Mouse (Mus musculus) lung, postnatal 4 days (tissue): ENCODE measurements around the gene Zfp617.
"Not testable (repeated sequence)": the region's sequence is repeated elsewhere in the genome, so short reads cannot be mapped to it uniquely, and the experiment has no call there.

Experiments
- DNase-seq, 2 experiments: peaks; one replicate each; pipeline ENCODE4 v3.0.0; 2021

The Zfp617 gene

DNA sequence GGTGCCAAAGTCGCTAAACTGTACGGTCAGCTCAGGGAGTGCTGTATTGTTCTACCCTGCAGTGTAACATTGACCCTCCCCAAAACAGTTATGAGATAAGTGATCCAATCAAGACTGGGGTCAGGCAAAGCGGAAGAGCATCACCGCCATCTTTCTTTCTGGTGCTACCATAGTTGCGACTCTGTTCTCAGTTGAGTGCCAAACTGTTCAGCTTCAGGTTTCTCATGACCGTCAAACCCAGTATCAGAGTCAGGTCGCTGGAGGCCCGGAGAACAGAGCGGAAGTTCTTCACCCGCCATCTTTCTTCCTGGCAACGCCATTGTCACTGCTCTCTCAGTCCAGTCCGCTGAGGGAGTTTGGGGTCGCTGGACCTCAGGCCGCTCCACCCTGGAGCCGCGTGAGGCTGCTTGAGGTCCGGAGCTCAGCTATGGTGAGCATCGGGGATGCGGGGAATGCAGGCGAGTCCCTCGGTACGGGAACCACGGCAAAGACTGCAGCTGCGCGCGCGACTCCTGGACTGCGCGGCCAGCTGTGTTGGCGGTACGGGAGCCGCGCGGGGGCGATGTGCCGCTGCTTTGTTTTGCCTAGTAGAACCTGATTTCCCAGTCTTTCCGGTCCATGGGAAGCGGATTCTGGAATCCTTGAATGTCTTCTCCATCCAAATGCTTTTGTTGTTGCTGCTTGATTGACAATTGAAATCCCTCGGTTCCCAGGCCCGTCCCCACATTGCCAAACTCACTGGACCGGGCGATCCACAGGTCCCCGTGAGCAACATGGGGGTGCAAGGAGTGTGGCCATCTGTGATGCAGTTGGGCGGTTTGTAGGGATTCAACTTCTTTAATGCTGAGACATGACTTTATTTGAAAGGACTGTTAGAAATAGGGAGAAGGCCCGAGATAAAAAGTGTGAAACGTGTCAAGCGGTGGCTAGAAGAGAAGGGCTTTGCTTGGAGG, at the start of gene Zfp617, which contains the start of gene Zfp882:
Gene Zfp617 (plus strand): TSS at position 327 of the 953 bp plus-strand sequence.
Gene Zfp882 (plus strand): TSS at position 300 of the 953 bp plus-strand sequence.
- DNase-seq = peak; percentile 90 to 91

DNA sequence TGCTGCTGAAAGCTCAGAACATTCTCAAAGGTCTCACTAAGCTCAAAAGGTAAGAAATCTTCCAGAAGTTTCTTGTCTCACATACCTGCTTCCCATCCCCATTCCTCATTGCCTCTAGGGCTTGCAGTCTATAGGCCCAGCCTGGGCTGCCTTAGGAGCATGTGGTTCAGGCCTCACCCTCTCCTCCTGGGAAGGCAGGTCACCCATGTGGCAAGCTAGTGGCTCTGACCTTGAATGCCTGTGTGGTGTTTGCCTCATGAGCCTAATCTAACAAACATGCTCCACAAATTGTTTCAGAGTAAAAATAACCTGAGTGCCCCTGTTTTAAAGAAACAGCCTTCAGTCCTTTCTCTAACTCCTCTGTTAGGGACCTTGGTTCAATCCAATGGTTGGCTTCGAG, 46.9 kb upstream of the Zfp617 start:
- DNase-seq = not testable (repeated sequence)

DNA sequence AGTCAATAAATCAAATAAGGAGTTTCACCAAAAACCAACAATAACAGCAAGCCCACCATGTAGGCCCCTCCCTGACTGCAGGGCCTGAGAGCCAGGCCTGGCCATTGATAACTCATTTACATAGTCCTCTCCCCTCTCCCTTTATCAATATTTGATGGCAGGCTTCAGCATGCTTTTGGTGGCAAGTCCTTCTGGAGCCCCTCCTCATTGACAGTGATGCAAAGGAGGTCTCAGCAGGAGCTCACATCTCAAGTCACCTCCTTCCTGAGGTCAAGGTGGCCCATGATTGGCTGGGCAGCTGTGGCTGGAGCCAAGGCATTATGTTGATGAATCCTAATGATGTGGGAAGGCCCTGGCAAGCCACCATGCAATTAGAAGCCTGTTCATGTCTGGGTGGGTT, 46.4 kb upstream of the Zfp617 start:
- DNase-seq = not testable (repeated sequence)

DNA sequence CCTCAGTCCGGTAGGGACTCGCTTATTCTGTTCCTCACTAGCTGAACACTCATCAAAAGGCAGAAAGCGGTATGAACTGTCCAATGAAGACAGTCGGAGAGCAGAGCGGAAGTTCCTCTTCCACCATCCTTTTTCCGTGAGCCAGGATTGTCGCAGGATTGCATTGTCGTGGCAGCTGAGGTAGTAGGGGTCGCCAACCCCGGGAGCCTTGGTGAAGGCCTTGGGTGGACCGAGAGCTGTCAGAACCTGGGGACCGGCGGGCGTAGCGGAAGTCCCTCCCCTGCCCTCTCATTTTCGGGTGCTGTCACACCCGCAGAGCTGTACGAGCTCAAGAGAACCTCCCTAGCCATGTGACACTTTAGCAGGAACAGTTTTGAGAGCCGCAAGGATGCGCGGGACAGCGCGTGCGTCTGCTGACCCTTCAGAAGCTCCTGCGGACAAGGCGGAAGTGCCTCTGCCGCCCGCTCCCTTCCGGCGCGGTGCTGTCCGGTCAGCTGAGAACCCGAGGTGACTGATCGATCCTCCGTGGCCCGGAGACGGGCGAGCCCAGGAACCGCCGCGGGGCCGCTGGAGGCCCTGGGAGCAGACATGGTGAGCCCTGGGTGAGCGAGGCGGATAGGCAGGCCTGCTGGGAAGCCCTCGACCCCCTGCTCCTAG, 26.7 kb upstream of the Zfp617 start, which contains the start of gene Zfp709:
Gene Zfp709 (plus strand): TSS at position 402 of the 657 bp plus-strand sequence.
- peak; percentile 76 to 82 for DNase-seq

DNA sequence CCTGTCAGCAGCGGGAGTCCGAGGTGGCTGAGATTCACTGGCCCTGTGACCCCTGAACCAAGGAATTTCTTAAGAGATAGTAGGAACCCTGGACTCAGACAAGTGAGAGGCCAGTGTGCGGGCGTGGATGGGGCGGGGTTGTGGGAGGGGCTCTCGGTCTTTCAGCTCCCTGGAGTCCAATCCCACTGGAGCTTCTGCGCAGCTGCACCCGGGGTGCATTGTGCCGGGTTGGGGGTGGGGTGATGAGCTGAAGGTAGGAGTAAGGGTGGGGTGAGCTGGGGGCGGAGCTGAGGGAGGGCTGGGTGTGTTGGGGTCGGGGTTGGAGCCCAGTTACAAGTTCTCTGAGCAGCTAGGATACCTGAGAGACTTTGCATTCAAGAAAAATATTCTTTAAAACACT, 7.8 kb upstream of the Zfp617 start:
- not testable (repeated sequence) for DNase-seq

DNA sequence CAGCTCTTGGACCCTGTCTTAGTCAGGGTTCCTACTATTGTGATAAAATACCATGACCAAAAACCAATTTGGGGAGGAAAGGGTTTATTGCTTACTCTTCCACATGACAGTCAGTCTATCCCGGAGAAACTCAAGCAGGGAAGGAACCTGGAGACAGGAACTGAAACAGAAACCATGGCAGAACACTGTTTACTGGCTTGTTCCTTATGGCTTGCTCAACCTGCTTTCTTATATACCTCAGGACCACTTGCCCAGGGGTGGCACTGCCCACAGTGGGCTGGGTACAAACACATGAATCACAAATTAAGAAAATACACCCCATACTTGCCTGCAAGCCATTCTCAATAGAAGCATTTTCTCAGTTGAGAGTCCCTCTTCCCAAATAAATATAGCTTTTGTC, 5.4 kb upstream of the Zfp617 start:
- not testable (repeated sequence) for DNase-seq

DNA sequence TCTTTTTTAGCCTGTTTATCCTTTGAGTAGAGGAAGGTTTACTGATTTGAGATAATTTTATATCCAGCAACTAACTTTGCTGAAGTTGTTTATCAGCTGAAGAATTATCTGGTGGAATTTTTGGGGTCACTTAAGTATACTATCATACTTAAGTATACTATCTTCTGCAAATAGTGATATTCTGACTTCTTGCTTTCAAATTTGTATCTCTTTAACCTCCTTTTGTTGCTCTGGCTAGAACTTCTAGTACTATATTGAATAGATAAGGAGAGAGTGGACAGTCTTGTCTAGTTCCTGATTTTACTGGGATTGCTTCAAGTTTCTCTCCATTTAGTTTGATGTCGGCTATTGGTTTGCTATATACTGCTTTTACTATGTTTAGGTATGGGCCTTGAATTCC, 1.6 kb upstream of the Zfp617 start:
- no peak for DNase-seq

DNA sequence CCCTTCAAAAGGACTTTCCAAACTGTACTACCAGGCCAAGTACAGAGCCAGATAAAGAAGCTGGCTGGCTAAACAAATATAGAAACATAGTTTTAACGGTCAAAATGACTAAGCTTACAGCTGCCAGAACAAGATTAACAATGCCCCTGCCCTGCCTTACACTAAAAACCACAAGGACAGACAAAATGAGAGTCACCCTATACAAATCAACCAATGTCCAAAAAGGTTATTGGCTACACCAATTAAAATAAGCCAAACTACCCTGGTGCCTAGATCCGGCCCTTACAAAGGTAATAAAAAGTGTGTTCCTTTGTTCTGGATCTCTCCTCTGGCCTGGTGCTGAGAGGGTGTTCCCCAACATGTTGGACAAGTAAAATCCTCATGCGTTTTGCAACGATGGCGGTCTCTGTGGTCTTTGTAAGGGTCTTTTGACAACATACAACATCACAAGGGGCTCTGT, 607 bp upstream of the Zfp617 start:
- DNase-seq = no peak

DNA sequence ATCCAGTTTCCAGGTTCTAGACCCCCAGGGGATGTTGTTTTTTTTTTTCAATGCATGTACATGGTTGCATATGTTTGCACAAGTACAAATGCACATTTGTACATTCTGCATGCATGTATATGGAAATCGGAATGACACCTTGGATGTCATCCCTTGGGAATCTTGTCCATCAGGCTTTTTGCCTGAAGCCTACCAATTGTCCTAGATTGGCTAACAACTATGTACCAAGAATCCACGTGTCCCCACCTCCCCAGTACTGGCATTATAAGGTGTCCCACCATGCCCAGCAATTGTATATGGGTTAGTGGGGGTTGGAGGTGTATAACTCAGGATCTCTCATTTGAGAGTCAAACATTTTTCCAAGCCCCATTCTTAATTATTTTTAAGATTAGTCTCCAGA, 3.9 kb downstream of the Zfp617 start:
- DNase-seq = no peak

DNA sequence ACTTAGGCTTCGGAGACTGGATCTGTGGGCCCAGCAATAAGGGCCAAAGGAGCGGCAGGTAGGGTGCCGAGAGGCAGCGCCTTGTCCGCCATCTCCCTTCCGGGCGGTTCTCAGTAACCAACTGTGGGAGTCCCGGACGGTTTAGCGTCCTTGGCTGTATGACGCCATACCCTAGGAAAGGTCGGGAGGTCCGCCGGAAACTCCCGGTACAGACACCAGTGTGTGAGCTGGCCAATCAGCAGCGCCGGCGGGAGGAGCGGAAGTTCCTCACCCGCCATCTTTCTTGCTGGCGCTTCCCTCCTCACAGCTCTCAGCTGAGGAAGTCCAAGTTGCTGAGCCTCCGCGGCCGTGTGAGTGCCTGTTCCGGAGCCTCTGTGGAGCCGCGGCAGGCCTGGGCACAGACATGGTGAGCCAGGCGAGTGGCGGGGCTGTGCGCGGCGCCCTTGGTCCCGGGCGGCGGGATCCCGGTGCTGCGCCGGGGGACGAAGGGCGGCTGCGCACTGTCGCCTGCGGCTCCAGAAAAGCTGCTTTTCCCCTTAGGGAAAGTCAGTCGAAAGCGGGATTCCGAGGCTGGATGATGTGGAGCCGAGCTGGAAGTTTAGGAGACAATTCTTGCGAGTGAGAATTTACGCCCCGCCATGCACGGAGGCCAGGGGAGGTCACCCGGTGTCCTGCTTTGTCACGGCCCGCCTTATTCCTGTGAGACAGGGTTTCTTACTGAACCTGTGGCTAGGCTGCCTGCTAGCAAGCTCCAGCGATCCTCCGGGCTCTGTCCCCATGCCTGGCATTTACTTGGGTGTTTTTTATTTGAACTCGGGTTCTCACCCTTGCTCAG, 14.3 kb downstream of the Zfp617 start:
- peak; percentile 95 to 98 for DNase-seq

DNA sequence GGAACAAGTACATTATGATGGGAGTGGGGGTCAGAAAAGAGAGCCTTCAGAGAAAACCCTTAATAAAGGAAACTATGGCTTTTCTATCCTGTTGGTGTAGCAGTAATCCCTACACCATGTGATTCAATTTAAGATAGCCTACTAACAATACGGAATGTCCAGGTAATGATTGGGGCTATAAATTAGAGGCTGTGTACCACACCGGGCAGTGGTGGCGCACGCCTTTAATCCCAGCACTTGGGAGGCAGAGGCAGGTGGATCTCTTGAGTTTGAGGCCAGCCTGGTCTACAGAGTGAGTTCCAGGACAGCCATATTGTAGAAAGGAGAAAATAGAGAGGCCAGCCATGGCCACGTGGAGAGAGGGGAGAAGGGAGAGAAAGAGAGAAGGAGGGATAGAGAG, 17.4 kb downstream of the Zfp617 start:
- DNase-seq = no peak

DNA sequence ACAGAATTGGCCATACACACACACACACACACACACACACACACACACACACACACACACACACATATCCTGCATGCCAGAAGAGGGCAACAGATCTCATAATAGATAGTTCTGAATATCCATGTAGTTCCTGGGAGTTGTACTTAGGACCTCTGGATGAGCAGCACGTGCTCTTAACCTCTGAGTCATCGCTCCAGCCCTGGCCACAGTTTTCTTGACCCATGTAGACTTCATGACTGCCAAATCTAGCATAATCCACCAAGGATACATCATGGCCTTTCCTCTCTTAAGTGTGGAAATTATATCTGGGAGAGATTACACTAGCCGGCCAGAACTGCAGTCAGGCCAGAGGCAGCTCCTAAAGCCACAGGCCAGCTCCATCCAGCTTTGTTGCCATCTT, 18.1 kb downstream of the Zfp617 start:
- DNase-seq = no peak

DNA sequence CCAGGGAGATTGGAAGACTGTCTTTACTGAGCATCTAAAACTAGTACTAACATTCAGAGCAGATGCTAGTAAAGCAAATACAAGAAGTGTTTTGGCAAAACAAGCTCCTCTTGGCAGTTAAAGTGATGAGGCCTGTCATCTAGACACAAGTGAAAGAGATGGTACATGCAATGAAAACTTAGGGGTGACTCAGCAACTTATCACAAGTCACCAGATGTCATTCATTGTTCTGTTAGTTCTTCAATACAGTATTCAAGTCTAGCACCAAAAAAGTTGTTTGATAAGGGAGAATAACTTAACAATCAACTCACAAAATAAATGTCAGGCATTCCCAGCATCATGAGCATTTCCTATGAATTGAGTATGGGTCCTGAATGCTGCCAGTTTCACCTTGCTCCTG, 19.3 kb downstream of the Zfp617 start:
- DNase-seq = no peak

DNA sequence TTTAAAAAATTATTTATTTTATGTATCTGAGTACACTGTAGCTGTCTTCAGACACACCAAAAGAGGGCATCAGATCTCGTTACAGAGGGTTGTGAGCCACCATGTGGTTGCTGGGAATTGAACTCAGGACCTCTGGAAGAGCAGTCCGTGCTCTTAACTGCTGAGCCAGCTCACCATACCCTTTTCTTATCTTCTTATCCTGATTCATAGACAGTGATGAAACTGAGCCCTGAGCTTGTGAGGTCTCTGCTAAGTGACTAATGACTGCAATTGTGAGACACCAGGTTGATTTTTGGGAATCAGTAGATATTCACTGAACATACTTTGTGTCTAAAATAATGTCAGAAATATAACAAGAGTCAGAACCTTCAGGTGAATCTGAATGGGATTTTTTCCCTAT, 29.6 kb downstream of the Zfp617 start:
- DNase-seq = not testable (repeated sequence)

DNA sequence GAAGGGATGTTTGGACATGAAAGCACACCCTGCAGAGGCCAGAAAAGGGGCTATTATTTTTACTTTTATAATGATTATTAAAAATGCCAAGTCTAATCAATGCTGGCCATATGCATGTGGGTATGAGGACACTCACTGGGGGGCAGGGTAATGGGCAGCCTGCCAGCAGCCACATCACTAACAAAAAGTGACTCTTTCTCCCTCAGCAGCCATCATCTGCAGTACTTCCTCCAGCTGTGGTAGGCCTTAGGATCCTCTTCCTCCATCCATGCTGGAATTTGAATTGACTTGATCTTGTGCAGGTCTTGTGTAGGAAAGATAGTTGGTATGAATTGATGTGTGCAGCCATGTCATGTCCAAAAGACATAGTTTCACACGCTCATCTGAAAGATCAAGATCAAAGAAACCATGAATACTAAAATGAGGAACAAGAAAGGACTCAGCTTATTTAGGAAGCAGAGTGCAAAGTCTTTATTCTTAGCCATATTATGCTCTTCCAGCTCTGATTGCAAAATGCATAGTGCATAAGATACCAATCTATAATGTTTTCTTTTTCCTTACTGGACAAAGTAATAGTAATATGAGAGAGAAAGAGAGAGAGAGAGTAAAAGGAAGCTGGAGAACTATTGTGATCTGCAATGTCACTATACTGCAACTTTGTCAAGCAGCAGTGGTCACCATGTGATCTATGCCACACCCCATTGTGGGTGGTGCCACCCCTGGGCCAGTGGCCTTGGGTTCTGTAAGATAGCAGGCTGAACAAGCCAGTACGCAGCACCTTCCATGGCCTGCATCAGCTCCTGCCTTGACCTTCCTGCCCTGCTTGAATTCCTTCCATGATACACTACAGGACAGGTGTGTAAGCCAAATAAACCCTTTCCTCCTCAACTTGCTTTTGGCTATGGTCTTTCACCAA, 32.1 kb downstream of the Zfp617 start:
- DNase-seq = peak in 1 of 2 experiments; percentile 24

DNA sequence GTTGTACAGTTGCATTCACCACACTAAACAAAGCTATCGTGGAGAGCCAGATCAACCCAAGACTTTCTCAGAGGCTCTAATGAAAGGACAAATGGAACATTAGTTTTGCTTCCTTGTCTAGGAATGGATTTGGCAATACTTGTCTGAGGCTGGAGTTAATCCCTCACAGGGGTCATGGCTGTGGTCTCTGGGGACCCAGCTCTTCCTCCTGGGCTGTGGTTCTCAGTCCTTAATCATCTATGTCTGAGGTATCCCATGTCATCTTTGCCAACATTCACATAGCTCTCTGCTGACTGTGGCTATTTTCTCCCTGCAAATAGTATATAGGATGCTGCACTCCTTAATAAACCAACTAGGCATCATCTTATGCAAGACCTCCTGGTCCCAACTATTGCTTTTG, 33.3 kb downstream of the Zfp617 start:
- DNase-seq = no peak

DNA sequence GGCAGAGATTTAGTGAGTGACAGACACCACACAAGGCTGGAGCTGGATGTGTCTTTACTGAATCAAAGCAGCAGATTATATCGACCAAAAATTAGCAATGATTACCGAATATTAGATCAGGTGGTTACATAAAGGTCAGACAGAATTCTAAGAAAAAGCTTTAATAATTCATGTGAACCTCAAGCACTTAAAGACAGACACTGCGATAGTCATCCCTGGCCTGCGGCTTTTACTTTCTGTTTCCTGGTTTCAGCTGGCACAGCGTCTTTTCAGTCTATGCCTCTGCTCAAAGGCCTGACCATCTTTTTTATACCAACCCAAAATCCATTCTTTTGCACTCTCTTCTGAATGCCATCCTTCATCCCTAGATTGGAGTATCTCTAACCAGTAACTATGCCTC, 40.2 kb downstream of the Zfp617 start:
- DNase-seq = no peak

DNA sequence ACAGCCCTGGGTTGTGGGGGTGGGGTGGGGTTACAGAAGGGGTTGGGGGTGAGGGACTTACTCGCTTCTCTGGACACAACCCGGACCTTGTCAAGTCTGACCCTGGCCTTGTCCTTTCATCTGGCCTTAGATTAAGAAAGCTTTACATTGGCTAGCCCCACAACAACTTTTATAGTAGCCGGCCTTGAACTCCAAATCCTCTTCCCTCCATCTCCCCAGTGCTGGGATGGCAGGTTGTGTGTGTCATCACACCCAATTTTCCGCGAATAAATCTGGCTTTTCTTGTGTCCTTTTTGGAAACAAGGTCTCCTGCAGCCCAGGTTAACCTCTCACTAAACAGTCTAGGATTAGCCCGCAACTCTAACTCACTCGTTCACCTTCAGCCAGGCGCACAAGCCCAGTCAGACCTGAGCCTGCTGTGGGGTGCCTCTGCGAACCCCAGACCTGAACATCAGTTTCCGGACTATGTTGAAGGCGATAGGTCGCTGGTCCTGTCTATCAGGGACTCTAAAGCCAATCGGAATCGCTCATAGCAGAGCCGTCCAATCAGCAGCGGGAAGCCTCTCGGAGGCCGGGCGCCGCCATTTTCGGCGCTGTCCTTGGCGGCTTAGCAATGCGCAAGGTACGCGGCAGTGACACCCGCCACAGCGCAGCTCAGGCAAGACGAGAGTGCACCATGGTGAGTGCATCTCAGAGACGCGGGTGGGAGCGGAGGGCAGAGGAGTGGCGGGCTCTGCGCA, 42.2 kb downstream of the Zfp617 start, which contains the start of gene Zfp961:
Gene Zfp961 (plus strand): TSS at position 557 of the 740 bp plus-strand sequence.
- peak; percentile 97 to 99 for DNase-seq

DNA sequence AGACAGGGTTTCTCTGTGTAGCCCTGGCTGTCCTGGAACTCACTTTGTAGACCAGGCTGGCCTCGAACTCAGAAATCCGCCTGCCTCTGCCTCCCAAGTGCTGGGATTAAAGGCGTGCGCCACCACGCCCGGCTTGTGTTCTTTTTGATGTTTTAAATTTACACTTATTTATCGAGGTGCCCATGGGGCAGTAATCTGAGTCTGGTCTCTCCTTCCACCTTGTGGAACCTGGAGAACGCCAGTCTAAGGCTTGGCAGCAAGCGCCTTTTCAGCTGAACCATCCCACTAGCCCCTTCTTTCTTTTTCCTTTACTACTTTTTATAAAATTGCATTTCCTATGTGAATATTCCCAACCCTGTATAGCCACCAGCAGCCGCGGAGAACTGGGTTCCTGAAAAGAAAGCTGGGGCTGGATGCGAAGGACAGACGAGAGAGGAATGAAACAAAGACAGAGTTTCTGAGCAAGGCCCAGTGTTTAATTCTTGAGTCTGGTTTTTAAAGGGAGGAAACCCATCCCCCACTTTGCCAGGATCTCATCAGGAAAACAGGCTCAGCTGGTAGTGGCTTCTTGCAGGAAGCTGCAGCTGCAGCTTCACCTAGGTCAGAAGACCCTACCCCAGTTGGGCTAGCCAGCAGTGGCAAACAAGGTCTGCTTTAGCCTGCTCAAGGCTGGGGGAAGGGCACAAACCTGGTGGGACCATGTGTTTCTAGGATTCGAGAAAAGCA, 43.2 kb downstream of the Zfp617 start:
- DNase-seq = no peak

DNA sequence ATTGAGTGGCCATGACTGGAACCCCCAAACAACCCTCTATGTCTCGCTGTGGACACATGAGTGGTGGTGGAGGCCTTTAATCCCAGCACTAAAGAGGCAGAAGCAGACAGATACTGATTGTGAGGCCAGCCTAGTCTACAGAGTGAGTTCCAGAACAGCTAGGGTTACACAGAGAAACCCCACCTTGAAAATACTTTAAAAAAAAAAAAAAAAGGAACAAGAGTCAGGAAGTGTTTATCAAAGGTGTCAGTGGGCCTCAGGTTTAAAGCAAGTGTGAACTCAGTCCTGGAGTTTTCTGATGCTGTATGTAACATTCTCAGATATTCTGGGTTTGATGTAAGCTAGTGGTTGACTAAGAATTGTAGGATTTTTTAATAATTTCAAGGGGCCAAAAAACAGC, 44.1 kb downstream of the Zfp617 start:
- DNase-seq = no peak
